Mouse (Mus musculus) liver, adult 2 months (tissue): ENCODE measurements around the gene Slc13a1.

Experiments used
- CTCF ChIP-seq: fragments of 200-500 bp; IDR thresholded peaks from 2 replicates; pipeline ENCODE4 v1.5.1; 2011; ENCODE audit warnings: low read depth, low read length, control low read depth
- POLR2A ChIP-seq: fragments of 200-500 bp; IDR thresholded peaks from 2 replicates; pipeline ENCODE4 v1.6.1; 2011; ENCODE audit warnings: low read length, control low read depth; ENCODE audit not compliant: insufficient read depth; ENCODE audit errors: extremely low read depth

DNA sequence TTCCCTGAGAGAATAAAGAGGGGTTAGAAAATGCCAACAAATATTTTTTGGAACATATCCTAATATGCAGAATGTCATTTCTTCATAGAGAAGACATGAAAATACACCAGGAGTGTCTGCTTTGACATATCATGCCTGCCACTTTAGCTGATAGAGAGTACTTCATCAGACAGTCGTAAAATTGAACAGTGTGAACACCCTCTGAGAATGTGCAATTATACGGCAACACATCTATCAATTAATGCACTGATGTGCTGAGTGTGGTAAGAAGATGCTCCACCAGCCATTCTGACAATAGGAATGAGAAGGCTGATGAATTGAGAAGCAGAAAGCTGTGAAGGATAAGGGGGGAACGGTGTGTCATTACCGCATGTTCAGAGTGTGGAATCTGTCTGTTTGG is 95.1 kb downstream of the Slc13a1 start:
- TF ChIP-seq CTCF (no peak), POLR2A (no peak)
